Mouse (Mus musculus) lung, embryonic 14.5 days (tissue): Measurements from ENCODE around the gene Eif1. TPM values are rescaled to one million over a fixed set of nuclear protein-coding genes. Genes with fewer than 3 reads are reported as not detected.

Experiments used
- ATAC-seq: fragments of 200-750 bp; cut with Nextera tagmentation; 2 replicates; pipeline ENCODE4 v1.8.0; 2017; ENCODE audit warnings: mild to moderate bottlenecking, moderate TSS enrichment, moderate library complexity; ENCODE audit not compliant: insufficient read depth
- DNase-seq: peaks from one replicate; pipeline ENCODE4 v3.0.0-alpha.2; 2015
- H3K27ac ChIP-seq: fragments of 300-500 bp; sonication (generic); 2 replicates; pipeline ENCODE4 v1.5.1; 2014; ENCODE audit warnings: low read depth, mild to moderate bottlenecking, moderate library complexity
- H3K27me3 ChIP-seq: fragments of 300-500 bp; sonication (generic); 2 replicates; pipeline ENCODE4 v1.6.1; 2014; ENCODE audit warnings: low read length, control low read depth; ENCODE audit not compliant: insufficient read depth
- H3K36me3 ChIP-seq: fragments of 300-500 bp; sonication (generic); 2 replicates; pipeline ENCODE4 v1.6.1; 2014; ENCODE audit warnings: control low read depth; ENCODE audit not compliant: insufficient read depth
- H3K4me1 ChIP-seq: fragments of 300-500 bp; sonication (generic); 2 replicates; pipeline ENCODE4 v1.6.1; 2014; ENCODE audit warnings: antibody characterized with exemption, control low read depth; ENCODE audit not compliant: insufficient read depth
- H3K4me2 ChIP-seq: fragments of 300-500 bp; sonication (generic); 2 replicates; pipeline ENCODE4 v1.6.1; 2014; ENCODE audit warnings: mild to moderate bottlenecking
- H3K4me3 ChIP-seq: fragments of 300-500 bp; sonication (generic); 2 replicates; pipeline ENCODE4 v1.5.1; 2014; ENCODE audit warnings: low read depth, low read length
- H3K9ac ChIP-seq: fragments of 300-500 bp; sonication (generic); 2 replicates; pipeline ENCODE4 v1.6.1; 2014
- H3K9me3 ChIP-seq: fragments of 300-500 bp; sonication (generic); 2 replicates; pipeline ENCODE4 v1.6.1; 2016; ENCODE audit warnings: low read depth, low read length, control low read depth
- CTCF ChIP-seq: IDR thresholded peaks from 2 replicates; pipeline ENCODE4 v1.5.1; 2016; ENCODE audit warnings: antibody characterized with exemption, low read depth
- whole genome bisulfite sequencing: fragments of 180-500 bp; shearing (Covaris S2); extraction: QIAGEN DNeasy Blood & Tissue Kit; methylation state at CpG from one replicate; pipeline ENCODE4 v1.1.7; 2014; 5-methylcytosine and 5-hydroxymethylcytosine counted together
- polyA plus RNA-seq: library from polyadenylated mRNA; unstranded; fragments of >200 nt; fragmentation: Nextera tagmentation; extraction: Ambion mirVana; gene quantifications from 2 replicates; pipeline ENCODE4 v1.2.1, GENCODE M21; 2014

Gene Eif1
- polyA plus RNA-seq, result 1,908 and 1,918 TPM in 2 replicates

- no peaks in the 10 kb centered on the region for H3K4me1 ChIP-seq
- peaks cover 23% of the 10 kb centered on the region for H3K36me3 ChIP-seq
- DNase-seq (peak; percentile 100), ATAC-seq (peak; percentile 89)
- TF ChIP-seq CTCF, result no peak
- H3K27ac ChIP-seq, result peak within 1 kb of the TSS; percentile 99
- H3K9me3 ChIP-seq, result no peaks in the 10 kb centered on the region
- H3K4me3 ChIP-seq, result peak within 1 kb of the TSS; percentile 76
- 1% methylated on average over 54 of the region's 58 CpGs for WGBS
- H3K4me2 ChIP-seq, result peak within 1 kb of the TSS; percentile 83
- H3K27me3 ChIP-seq, result no peaks in the 10 kb centered on the region
- peak within 1 kb of the TSS; percentile 97 for H3K9ac ChIP-seq
Observed at GRCm38 (mm10) chr11:100319492-100320171, at the start of gene Eif1. Gene Eif1, plus strand, starts transcription at chr11:100319885.

- Histone ChIP-seq H3K27me3 (no peaks in the 10 kb centered on the region), H3K9ac (no peak overlapping the region), H3K4me3 (no peak overlapping the region), H3K27ac (no peak overlapping the region), H3K4me1 (no peaks in the 10 kb centered on the region), H3K9me3 (no peaks in the 10 kb centered on the region), H3K4me2 (no peak overlapping the region), H3K36me3 (no peaks in the 10 kb centered on the region)
- 73% methylated on average over 1 of the region's 1 CpGs for WGBS
- no peak for TF ChIP-seq CTCF
- DNase-seq, result no peak
- no peak for ATAC-seq
Observed at GRCm38 (mm10) chr11:100271878-100272277, 47.8 kb upstream of the Eif1 start.

GRCm38 (mm10) chr11:100274719-100275118, 45.0 kb upstream of the Eif1 start:
- WGBS, result 69% methylated on average over 7 of the region's 7 CpGs
- no peak for ATAC-seq
- H3K36me3 ChIP-seq, result no peaks in the 10 kb centered on the region

GRCm38 (mm10) chr11:100275466-100275865, 44.2 kb upstream of the Eif1 start:
- Histone ChIP-seq H3K4me2 (no peak overlapping the region), H3K4me3 (no peak overlapping the region), H3K36me3 (no peaks in the 10 kb centered on the region), H3K27me3 (no peaks in the 10 kb centered on the region), H3K27ac (no peak overlapping the region), H3K4me1 (no peaks in the 10 kb centered on the region), H3K9ac (no peak overlapping the region), H3K9me3 (no peaks in the 10 kb centered on the region)
- no peak for TF ChIP-seq CTCF
- 61% methylated on average over 5 of the region's 5 CpGs for WGBS
- DNase-seq (no peak), ATAC-seq (no peak)

More at GRCm38 (mm10) chr11:100274719-100275118, 45.0 kb upstream of the Eif1 start:
- Histone ChIP-seq H3K4me2 (no peak overlapping the region), H3K27ac (no peak overlapping the region), H3K27me3 (no peaks in the 10 kb centered on the region), H3K4me3 (no peak overlapping the region), H3K4me1 (no peaks in the 10 kb centered on the region), H3K9ac (no peak overlapping the region), H3K9me3 (no peaks in the 10 kb centered on the region)
- DNase-seq, result no peak
- no peak for TF ChIP-seq CTCF

GRCm38 (mm10) chr11:100277726-100278480, 41.8 kb upstream of the Eif1 start:
- Histone ChIP-seq H3K36me3 (no peaks in the 10 kb centered on the region), H3K27me3 (no peaks in the 10 kb centered on the region), H3K9me3 (no peaks in the 10 kb centered on the region), H3K4me1 (no peaks in the 10 kb centered on the region), H3K4me2 (no peak overlapping the region), H3K4me3 (no peak overlapping the region), H3K9ac (no peak overlapping the region), H3K27ac (no peak overlapping the region)
- WGBS, result 48% methylated on average over 15 of the region's 15 CpGs
- no peak for ATAC-seq
- no peak for TF ChIP-seq CTCF
- DNase-seq, result no peak

- no peaks in the 10 kb centered on the region for H3K36me3 ChIP-seq
- no peaks in the 10 kb centered on the region for H3K4me1 ChIP-seq
- ATAC-seq (no peak), DNase-seq (no peak)
- no peak for TF ChIP-seq CTCF
- H3K9me3 ChIP-seq, result no peaks in the 10 kb centered on the region
- H3K9ac ChIP-seq, result no peak overlapping the region
- H3K27me3 ChIP-seq, result no peaks in the 10 kb centered on the region
- no peak overlapping the region for H3K4me2 ChIP-seq
- 36% methylated on average over 5 of the region's 5 CpGs for WGBS
- H3K4me3 ChIP-seq, result no peak overlapping the region
- no peak overlapping the region for H3K27ac ChIP-seq
Observed at GRCm38 (mm10) chr11:100278759-100279158, 40.9 kb upstream of the Eif1 start.
